Mouse (Mus musculus) CH12.LX (cell line): ENCODE measurements at regions not wholly inside any gene's neighbourhood (a gene's known extent, or its start where the extent isn't known, plus 50 kb on each side); places are given as distances from the start of the nearest gene placed in this dataset.

Source experiments
- CHD2 ChIP-seq: IDR thresholded peaks from 2 replicates; pipeline ENCODE4 v1.6.1; 2011; ENCODE audit warnings: low read length, improper control_type of control experiment
- CTCF ChIP-seq, 2 experiments: IDR thresholded peaks in 1 of 2; conservative IDR thresholded peaks in 1 of 2; 2 replicates each; pipeline ENCODE4 v1.5.1; 2011 to 2012; ENCODE audit warnings: low read depth in 2 of 2, low read length in 2 of 2, improper control_type of control experiment in 1 of 2, inconsistent platforms in 1 of 2, mild to moderate bottlenecking in 1 of 2, moderate library complexity in 1 of 2

GRCm38 (mm10) chr3:36329631-36330030 is 107.5 kb upstream of the Qrfpr start:
- TF ChIP-seq CHD2 (no peak), CTCF (conservative IDR thresholded peaks at IDR 0.05 in 1 of 2, IDR thresholded peaks at IDR 0.05 in 1 of 2; ENCODE audit: low read depth in 2 of 2, low read length in 2 of 2) (no peak)
